Mouse (Mus musculus): ENCODE data around the gene Zc2hc1c. TPM values are rescaled to one million over a fixed set of nuclear protein-coding genes. Genes with fewer than 3 reads are reported as not detected.

The Zc2hc1c gene
- polyA plus RNA-seq, 1 experiment from 2014 or later: 0.93 TPM

DNA sequence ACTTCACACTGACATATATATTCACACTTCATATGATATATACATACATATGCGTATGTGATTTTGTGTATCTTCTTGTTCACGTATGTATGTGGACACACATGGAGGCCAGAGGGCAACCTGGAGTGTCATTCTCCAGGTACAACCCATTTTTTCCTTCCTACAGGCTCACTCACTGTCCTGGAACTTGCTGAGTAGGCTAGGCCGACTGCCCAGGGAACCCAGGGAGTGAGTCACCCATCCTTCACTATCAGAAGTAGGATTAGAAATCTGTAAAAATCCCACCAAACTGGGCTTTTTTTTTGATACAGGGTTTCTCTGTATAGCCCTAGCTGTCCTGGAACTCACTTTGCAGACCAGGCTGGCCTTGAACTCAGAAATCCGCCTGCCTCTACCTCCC, 3.4 kb upstream of the Zc2hc1c start:
- no peak for TF ChIP-seq CTCF (IDR thresholded peaks at IDR 0.05; ENCODE audit: low read depth)
- TF ChIP-seq EP300 (optimal IDR thresholded peaks at IDR 0.05): no peak
- Histone ChIP-seq H3K4me3 (ENCODE audit: low read depth, low read length) (no peak overlapping the region), H3K4me1 (replicated peaks; ENCODE audit: control insufficient read depth, insufficient read depth) (no peaks in the 10 kb centered on the region), H3K4me2 (replicated peaks; ENCODE audit: low read depth) (no peak overlapping the region), H3K27me3 (ENCODE audit: control insufficient read depth, insufficient read depth, low read length) (no peaks in the 10 kb centered on the region), H3K9me3 (ENCODE audit: control insufficient read depth, low read length) (no peaks in the 10 kb centered on the region), H3K9ac (ENCODE audit: low read length) (no peak overlapping the region), H3K36me3 (ENCODE audit: control insufficient read depth, insufficient read depth, low read length) (no peaks in the 10 kb centered on the region), H3K27ac (replicated peaks) (no peak overlapping the region)
- WGBS: 81% methylated on average over 4 of the region's 4 CpGs
- DNase-seq (ENCODE audit: low spot score) (no peak), ATAC-seq (ENCODE audit: low FRiP score, low TSS enrichment) (no peak)

DNA sequence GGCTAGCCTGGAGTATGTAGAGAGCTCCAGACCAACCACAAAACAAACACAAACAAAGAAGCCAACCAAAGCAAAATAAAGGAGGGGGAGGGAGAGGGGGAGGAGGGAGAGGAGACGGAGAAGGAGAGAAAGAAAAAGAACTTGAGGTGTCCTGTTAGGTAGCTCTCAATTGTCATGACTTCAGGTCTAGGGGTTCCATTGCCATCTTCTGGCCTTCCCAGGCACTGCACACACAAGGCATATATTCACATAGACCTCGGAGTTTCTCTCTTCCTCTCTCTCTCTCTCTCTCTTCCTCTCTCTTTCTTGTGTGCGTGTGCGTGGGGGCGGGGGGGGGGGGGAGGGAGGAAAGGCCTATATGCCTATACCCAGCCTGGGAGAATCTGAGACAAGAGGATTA, 1.4 kb upstream of the Zc2hc1c start:
- Histone ChIP-seq H3K9ac (ENCODE audit: low read length) (no peak overlapping the region), H3K4me2 (replicated peaks; ENCODE audit: low read depth) (no peak overlapping the region), H3K4me1 (replicated peaks; ENCODE audit: control insufficient read depth, insufficient read depth) (no peaks in the 10 kb centered on the region), H3K27me3 (ENCODE audit: control insufficient read depth, insufficient read depth, low read length) (no peaks in the 10 kb centered on the region), H3K9me3 (ENCODE audit: control insufficient read depth, low read length) (no peaks in the 10 kb centered on the region), H3K36me3 (ENCODE audit: control insufficient read depth, insufficient read depth, low read length) (no peaks in the 10 kb centered on the region), H3K4me3 (ENCODE audit: low read depth, low read length) (no peak overlapping the region), H3K27ac (replicated peaks) (no peak overlapping the region)
- ATAC-seq (ENCODE audit: low FRiP score, low TSS enrichment): no peak
- 51% methylated on average over 2 of the region's 5 CpGs for WGBS
- peak; percentile 52 for DNase-seq (ENCODE audit: low spot score)
- TF ChIP-seq CTCF (IDR thresholded peaks at IDR 0.05; ENCODE audit: low read depth) (peak; percentile 75), EP300 (optimal IDR thresholded peaks at IDR 0.05) (no peak)

DNA sequence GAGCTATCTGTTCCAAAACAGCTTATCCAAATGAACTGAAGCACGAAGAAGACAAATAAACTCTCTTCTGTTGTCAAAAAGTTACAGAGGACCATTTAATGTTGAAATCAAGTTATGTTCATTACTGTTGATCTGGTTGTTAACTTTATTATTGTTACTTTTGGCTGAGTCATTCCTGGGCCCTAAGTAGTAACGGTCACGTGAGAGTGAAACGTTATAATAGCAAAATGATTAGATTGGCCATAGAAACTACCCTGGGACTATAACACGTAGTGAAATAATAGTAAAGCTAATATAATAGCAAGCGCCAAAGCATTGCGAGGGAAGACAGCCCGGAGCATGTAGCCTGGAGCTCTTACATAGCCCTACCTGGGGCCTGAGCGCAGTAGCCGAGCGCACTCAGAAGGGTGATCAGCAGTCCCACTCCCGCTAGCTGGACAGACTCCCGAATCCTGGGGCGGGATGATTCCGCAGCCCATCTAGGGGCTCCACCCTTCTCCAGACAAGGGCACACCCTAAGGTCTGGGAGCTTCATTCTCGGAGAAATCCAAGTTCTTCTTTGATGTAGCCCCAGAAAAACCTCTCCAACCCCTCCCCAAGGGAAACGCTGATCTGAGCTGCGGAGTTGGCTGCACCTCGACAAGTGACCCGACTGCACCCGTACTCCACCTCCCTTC, 444 bp upstream of the Zc2hc1c start, which contains the start of gene Acyp1:
Acyp1 (minus strand) TSS at position 630 of the 677 bp plus-strand sequence.
- Histone ChIP-seq H3K27ac (replicated peaks) (peak within 1 kb of the TSS; percentile 83), H3K9me3 (ENCODE audit: control insufficient read depth, low read length) (no peaks in the 10 kb centered on the region), H3K27me3 (ENCODE audit: control insufficient read depth, insufficient read depth, low read length) (no peaks in the 10 kb centered on the region), H3K4me2 (replicated peaks; ENCODE audit: low read depth) (peak within 1 kb of the TSS; percentile 66), H3K4me3 (ENCODE audit: low read depth, low read length) (peak within 1 kb of the TSS; percentile 41), H3K36me3 (ENCODE audit: control insufficient read depth, insufficient read depth, low read length) (no peaks in the 10 kb centered on the region), H3K4me1 (replicated peaks; ENCODE audit: control insufficient read depth, insufficient read depth) (no peaks in the 10 kb centered on the region), H3K9ac (ENCODE audit: low read length) (peak within 1 kb of the TSS; percentile 59)
- DNase-seq (ENCODE audit: low spot score): peak; percentile 48
- WGBS: 10% methylated on average over 21 of the region's 21 CpGs
- TF ChIP-seq EP300 (optimal IDR thresholded peaks at IDR 0.05) (no peak), CTCF (IDR thresholded peaks at IDR 0.05; ENCODE audit: low read depth) (no peak)
- ATAC-seq (ENCODE audit: low FRiP score, low TSS enrichment): peak; percentile 70

DNA sequence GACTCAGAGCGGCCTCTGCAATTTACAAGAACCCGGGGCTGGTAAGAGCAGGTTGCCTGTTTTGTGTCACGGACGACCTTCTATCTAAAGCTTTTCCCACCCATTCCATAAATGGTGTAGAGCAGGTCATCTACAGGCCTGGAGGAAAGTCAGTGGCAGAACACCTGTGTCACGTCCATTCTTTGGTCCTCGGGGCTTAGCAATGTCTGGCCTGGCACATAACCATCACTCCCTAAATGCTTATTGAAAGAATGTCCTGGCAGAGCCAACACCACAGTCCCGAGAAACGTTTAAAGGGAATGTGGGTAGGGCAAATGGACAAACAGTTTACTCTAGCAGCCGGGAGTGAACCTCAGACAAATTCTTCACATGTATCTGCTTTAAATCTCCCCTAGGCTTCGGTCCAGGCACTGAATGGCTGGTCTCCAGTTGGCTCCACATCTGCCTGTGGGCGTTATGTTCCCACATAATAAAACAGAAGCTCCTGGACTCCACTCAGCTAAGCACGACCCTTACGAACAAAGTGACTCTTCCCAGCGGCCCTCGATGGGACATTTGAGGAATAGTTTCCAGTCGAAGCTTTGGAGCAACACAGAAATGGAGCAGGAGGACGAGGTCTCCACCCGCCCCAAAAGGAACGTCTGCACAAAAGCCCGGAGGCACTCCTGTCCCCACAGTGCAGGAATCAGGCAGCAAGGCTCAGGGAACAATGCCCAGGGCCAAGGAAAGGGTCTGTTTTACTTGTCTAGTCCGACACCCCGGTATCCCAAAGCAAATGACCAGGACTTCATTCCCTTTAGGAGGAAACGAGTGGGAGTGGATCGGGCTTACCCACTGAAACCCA, 988 bp downstream of the Zc2hc1c start:
- peak overlapping the region; percentile 83 for H3K27ac ChIP-seq (replicated peaks)
- H3K4me2 ChIP-seq (replicated peaks; ENCODE audit: low read depth): peak overlapping the region; percentile 66
- 29% methylated on average over 24 of the region's 24 CpGs for WGBS
- peak; percentile 61 for DNase-seq (ENCODE audit: low spot score)
- no peaks in the 10 kb centered on the region for H3K27me3 ChIP-seq (ENCODE audit: control insufficient read depth, insufficient read depth, low read length)
- no peaks in the 10 kb centered on the region for H3K36me3 ChIP-seq (ENCODE audit: control insufficient read depth, insufficient read depth, low read length)
- TF ChIP-seq EP300 (optimal IDR thresholded peaks at IDR 0.05) (peak; percentile 32), CTCF (IDR thresholded peaks at IDR 0.05; ENCODE audit: low read depth) (no peak)
- ATAC-seq (ENCODE audit: low FRiP score, low TSS enrichment): peak; percentile 45; the same call in 1 of the 2 replicates
- H3K4me1 ChIP-seq (replicated peaks; ENCODE audit: control insufficient read depth, insufficient read depth): no peaks in the 10 kb centered on the region
- H3K9ac ChIP-seq (ENCODE audit: low read length): peak overlapping the region; percentile 31; the same call in 1 of the 2 replicates
- peak overlapping the region; percentile 41; the same call in 1 of the 2 replicates for H3K4me3 ChIP-seq (ENCODE audit: low read depth, low read length)
- H3K9me3 ChIP-seq (ENCODE audit: control insufficient read depth, low read length): no peaks in the 10 kb centered on the region

DNA sequence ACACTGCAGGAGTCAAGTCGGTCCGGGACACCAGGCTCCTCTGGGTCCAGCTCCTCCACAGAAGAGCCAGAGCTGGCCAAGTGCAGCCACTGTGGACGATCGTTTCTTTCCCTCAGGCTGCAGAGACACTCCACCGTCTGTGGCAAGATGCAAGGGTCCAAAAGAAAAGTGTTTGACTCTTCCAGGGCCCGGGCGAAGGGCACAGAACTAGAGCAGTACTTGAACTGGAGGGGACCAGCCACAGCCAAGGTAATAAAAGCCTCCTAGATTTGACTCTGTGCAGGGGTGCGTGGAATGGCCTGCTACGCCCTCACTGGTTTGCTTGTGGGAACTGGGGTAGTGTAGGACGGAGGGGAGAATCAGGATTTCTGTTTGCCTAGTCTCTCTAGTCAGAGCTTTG, 2.2 kb downstream of the Zc2hc1c start:
- Histone ChIP-seq H3K27ac (replicated peaks) (no peak overlapping the region), H3K36me3 (ENCODE audit: control insufficient read depth, insufficient read depth, low read length) (no peaks in the 10 kb centered on the region), H3K4me3 (ENCODE audit: low read depth, low read length) (no peak overlapping the region), H3K27me3 (ENCODE audit: control insufficient read depth, insufficient read depth, low read length) (no peaks in the 10 kb centered on the region), H3K9ac (ENCODE audit: low read length) (no peak overlapping the region), H3K4me1 (replicated peaks; ENCODE audit: control insufficient read depth, insufficient read depth) (no peaks in the 10 kb centered on the region), H3K4me2 (replicated peaks; ENCODE audit: low read depth) (0 out of 2 replicates have a peak overlapping the region, but pooled peaks have one; percentile 26), H3K9me3 (ENCODE audit: control insufficient read depth, low read length) (no peaks in the 10 kb centered on the region)
- ATAC-seq (ENCODE audit: low FRiP score, low TSS enrichment): no peak
- 80% methylated on average over 10 of the region's 10 CpGs for WGBS
- DNase-seq (ENCODE audit: low spot score): no peak
- TF ChIP-seq CTCF (IDR thresholded peaks at IDR 0.05; ENCODE audit: low read depth) (no peak), EP300 (optimal IDR thresholded peaks at IDR 0.05) (no peak)
